Mouse (Mus musculus) limb, embryonic 11.5 days (tissue): ENCODE data around the gene Rnf227. TPM values are rescaled to one million over a fixed set of nuclear protein-coding genes. Genes with fewer than 3 reads are reported as not detected.
A peak's percentile ranks its signal among the peaks of the same experiment; 100 is the strongest.

Source experiments
- ATAC-seq: fragments of 200-750 bp; cut with Nextera tagmentation; 2 replicates; pipeline ENCODE4 v1.8.0; 2017; ENCODE audit warnings: low read depth; ENCODE audit not compliant: insufficient number of reproducible peaks, low FRiP score, low TSS enrichment
- DNase-seq: peaks from one replicate; pipeline ENCODE4 v3.0.0-alpha.2; 2015; ENCODE audit warnings: low spot score
- H3K27ac ChIP-seq: fragments of 300-500 bp; sonication (generic); replicated peaks from 2 replicates; pipeline ENCODE4 v1.5.1; 2014; ENCODE audit warnings: low read depth, mild to moderate bottlenecking, low read length
- H3K27me3 ChIP-seq: fragments of 300-500 bp; sonication (generic); 2 replicates; pipeline ENCODE4 v1.6.1; 2014; ENCODE audit warnings: mild to moderate bottlenecking, low read length, mixed read lengths; ENCODE audit not compliant: control insufficient read depth, insufficient read depth
- H3K36me3 ChIP-seq: fragments of 300-500 bp; sonication (generic); 2 replicates; pipeline ENCODE4 v1.6.1; 2014; ENCODE audit warnings: mild to moderate bottlenecking, low read length, moderate library complexity, mixed read lengths; ENCODE audit not compliant: control insufficient read depth, insufficient read depth
- H3K4me1 ChIP-seq: fragments of 300-500 bp; sonication (generic); 2 replicates; pipeline ENCODE4 v1.6.1; 2014; ENCODE audit warnings: low read length, mixed read lengths; ENCODE audit not compliant: control insufficient read depth, insufficient read depth
- H3K4me2 ChIP-seq: fragments of 300-500 bp; sonication (generic); 2 replicates; pipeline ENCODE4 v1.6.1; 2014; ENCODE audit warnings: low read depth, mild to moderate bottlenecking, moderate library complexity; ENCODE audit not compliant: severe bottlenecking
- H3K4me3 ChIP-seq: fragments of 300-500 bp; sonication (generic); 2 replicates; pipeline ENCODE4 v1.5.1; 2014; ENCODE audit warnings: low read depth, low read length
- H3K9ac ChIP-seq: fragments of 300-500 bp; sonication (generic); 2 replicates; pipeline ENCODE4 v1.6.1; 2014; ENCODE audit warnings: mild to moderate bottlenecking, low read length
- H3K9me3 ChIP-seq: fragments of 300-500 bp; sonication (generic); 2 replicates; pipeline ENCODE4 v1.6.1; 2016; ENCODE audit warnings: low read length; ENCODE audit not compliant: control insufficient read depth
- WGBS: fragments of 180-500 bp; shearing (Covaris S2); extraction: QIAGEN DNeasy Blood & Tissue Kit; methylation state at CpG from one replicate; pipeline ENCODE4 v1.1.7; 2014; 5-methylcytosine and 5-hydroxymethylcytosine counted together
- polyA plus RNA-seq: library from polyadenylated mRNA; unstranded; fragments of >200 nt; fragmentation: Nextera tagmentation; extraction: Ambion mirVana; gene quantifications from 2 replicates; pipeline ENCODE4 v1.2.1, GENCODE M21; 2014

Gene Rnf227
- polyA plus RNA-seq, 1 experiment from 2014 or later: 25.0 TPM

DNA sequence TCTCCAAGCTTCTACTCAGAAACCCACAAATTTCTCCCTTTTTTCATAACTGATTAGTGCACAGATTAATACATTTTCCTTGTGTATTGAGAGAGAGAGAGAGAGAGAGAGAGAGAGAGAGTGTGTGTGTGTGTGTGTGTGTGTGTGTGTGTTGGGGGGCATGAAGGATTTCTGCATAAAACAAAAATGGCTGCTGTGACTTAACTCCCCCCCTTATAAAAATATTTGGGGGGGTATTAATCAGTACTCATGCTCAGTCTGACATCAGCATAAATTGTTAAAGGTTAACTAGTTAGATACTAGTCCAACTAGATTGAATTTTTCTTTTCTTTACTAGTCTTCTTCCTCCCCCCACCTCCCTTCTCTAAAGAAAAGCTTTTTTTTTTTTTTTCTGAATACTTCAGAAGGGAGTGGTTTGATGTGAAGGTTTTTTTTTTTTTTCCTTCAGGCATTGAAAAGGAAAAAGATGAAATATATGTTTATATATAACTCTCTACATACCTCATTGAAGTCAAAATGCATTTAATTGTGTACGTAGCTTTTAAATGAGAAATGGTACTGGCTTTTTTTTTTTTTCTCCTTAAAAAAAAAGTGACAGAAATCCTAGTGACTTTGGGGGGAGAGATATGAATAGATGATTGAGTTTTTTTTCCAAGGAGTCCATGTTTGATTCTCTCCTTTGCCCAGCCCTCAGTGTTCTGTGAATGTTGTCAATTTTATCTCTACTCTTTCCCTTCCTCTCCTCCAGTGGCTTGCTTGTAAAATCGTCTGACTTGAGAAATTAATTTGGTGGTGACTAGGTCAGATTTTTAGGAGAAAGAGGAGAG is 29.9 kb downstream of the Rnf227 start:
- H3K9me3 ChIP-seq: no peaks in the 10 kb centered on the region
- H3K27ac ChIP-seq: no peak overlapping the region
- H3K4me1 ChIP-seq: peaks cover 19% of the 10 kb centered on the region
- H3K27me3 ChIP-seq: no peaks in the 10 kb centered on the region
- H3K9ac ChIP-seq: peak overlapping the region; percentile 99; the same call in 1 of the 2 replicates
- H3K4me3 ChIP-seq: peak overlapping the region; percentile 87
- H3K36me3 ChIP-seq: peaks cover 2% of the 10 kb centered on the region; the same call in 1 of the 2 replicates
- DNase-seq: no peak
- WGBS: 41% methylated on average over 2 of the region's 2 CpGs
- no peak for ATAC-seq
- peak overlapping the region; percentile 94 for H3K4me2 ChIP-seq

GRCm38 (mm10) chr11:69370817-69371215 is 30.6 kb downstream of the Rnf227 start:
- Histone ChIP-seq H3K9me3 (no peaks in the 10 kb centered on the region), H3K4me3 (no peak overlapping the region), H3K27me3 (no peaks in the 10 kb centered on the region), H3K9ac (peak overlapping the region; percentile 23; the same call in 1 of the 2 replicates), H3K4me1 (peaks cover 13% of the 10 kb centered on the region), H3K27ac (no peak overlapping the region), H3K4me2 (peak overlapping the region; percentile 15; the same call in 1 of the 2 replicates), H3K36me3 (peaks cover 2% of the 10 kb centered on the region; the same call in 1 of the 2 replicates)
- DNase-seq (no peak), ATAC-seq (no peak)
- 33% methylated on average over 9 of the region's 9 CpGs for WGBS

DNA sequence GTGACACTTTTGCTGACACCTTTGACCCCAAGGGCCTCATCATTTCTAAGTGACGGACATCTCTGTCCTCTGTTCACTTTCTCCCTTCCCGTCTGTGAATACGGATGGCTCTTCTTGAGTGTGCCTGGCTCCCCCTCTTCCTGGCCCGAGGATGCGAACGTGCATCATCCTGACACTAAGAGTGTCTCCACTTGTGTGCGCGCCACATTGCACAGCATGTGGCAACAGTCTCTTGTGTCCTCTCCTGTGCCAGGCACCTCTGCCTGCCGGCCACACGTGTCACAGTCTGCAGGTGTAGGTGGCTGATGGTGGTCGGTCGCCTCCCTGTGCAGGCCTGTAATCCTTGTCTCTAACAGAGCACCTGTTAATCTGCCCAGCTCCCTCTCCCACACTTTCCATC is 31.3 kb downstream of the Rnf227 start:
- 60% methylated on average over 12 of the region's 12 CpGs for WGBS
- Histone ChIP-seq H3K4me1 (peaks cover 9% of the 10 kb centered on the region), H3K27ac (no peak overlapping the region), H3K9me3 (no peaks in the 10 kb centered on the region), H3K9ac (no peak overlapping the region), H3K4me2 (0 out of 2 replicates have a peak overlapping the region, but pooled peaks have one; percentile 3), H3K36me3 (peaks cover 2% of the 10 kb centered on the region; the same call in 1 of the 2 replicates), H3K27me3 (no peaks in the 10 kb centered on the region), H3K4me3 (no peak overlapping the region)
- DNase-seq: no peak
- ATAC-seq: no peak

GRCm38 (mm10) chr11:69372056-69372779 is 32.0 kb downstream of the Rnf227 start:
- Histone ChIP-seq H3K4me3 (no peak overlapping the region), H3K27me3 (no peaks in the 10 kb centered on the region), H3K4me1 (peaks cover 9% of the 10 kb centered on the region), H3K27ac (0 out of 2 replicates have a peak overlapping the region, but pooled peaks have one; percentile 5), H3K9me3 (no peaks in the 10 kb centered on the region), H3K36me3 (peaks cover 2% of the 10 kb centered on the region; the same call in 1 of the 2 replicates), H3K4me2 (peak overlapping the region; percentile 3; the same call in 1 of the 2 replicates), H3K9ac (no peak overlapping the region)
- WGBS: 65% methylated on average over 12 of the region's 12 CpGs
- DNase-seq: no peak
- no peak for ATAC-seq

- Histone ChIP-seq H3K4me1 (peaks cover 9% of the 10 kb centered on the region), H3K27ac (no peak overlapping the region), H3K4me3 (no peak overlapping the region), H3K4me2 (no peak overlapping the region), H3K36me3 (peaks cover 2% of the 10 kb centered on the region; the same call in 1 of the 2 replicates), H3K27me3 (no peaks in the 10 kb centered on the region), H3K9me3 (no peaks in the 10 kb centered on the region), H3K9ac (no peak overlapping the region)
- no peak for DNase-seq
- ATAC-seq: no peak
- 61% methylated on average over 3 of the region's 3 CpGs for WGBS
These were observed 32.5 kb downstream of the Rnf227 start for GRCm38 (mm10) chr11:69372780-69373170.

GRCm38 (mm10) chr11:69373223-69373965 is 33.1 kb downstream of the Rnf227 start:
- 89% methylated on average over 16 of the region's 16 CpGs for WGBS
- no peaks in the 10 kb centered on the region for H3K9me3 ChIP-seq
- no peak overlapping the region for H3K9ac ChIP-seq
- H3K4me1 ChIP-seq: peaks cover 7% of the 10 kb centered on the region
- no peak overlapping the region for H3K27ac ChIP-seq
- H3K36me3 ChIP-seq: peaks cover 2% of the 10 kb centered on the region; the same call in 1 of the 2 replicates
- DNase-seq (no peak), ATAC-seq (no peak)
- no peak overlapping the region for H3K4me3 ChIP-seq
- H3K4me2 ChIP-seq: no peak overlapping the region
- H3K27me3 ChIP-seq: no peaks in the 10 kb centered on the region

DNA sequence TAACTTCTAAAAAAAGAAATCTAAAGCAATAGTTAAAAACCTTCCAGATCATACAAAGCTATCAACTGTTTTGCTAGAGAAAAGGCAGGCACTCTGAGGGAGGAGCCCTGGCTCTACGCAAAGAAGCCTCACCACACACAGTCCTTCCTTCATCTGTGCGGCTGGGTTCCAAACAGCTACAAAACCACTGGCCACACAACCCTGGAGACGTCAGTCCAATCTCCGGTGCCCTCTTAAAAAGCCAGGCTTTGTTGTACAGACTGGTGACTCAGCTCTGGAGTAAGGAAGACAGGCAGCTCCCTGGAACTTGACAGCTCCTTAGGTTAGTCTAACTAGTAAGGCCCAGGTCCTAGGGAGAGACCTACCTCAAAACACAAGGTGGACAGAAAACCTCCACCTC is 35.4 kb downstream of the Rnf227 start:
- H3K9ac ChIP-seq: no peak overlapping the region
- no peak for DNase-seq
- no peak overlapping the region for H3K4me2 ChIP-seq
- H3K36me3 ChIP-seq: peaks cover 2% of the 10 kb centered on the region; the same call in 1 of the 2 replicates
- H3K4me3 ChIP-seq: no peak overlapping the region
- 91% methylated on average over 4 of the region's 4 CpGs for WGBS
- no peaks in the 10 kb centered on the region for H3K27me3 ChIP-seq
- ATAC-seq: no peak
- H3K9me3 ChIP-seq: no peaks in the 10 kb centered on the region
- no peak overlapping the region for H3K27ac ChIP-seq
- peaks cover 7% of the 10 kb centered on the region for H3K4me1 ChIP-seq

DNA sequence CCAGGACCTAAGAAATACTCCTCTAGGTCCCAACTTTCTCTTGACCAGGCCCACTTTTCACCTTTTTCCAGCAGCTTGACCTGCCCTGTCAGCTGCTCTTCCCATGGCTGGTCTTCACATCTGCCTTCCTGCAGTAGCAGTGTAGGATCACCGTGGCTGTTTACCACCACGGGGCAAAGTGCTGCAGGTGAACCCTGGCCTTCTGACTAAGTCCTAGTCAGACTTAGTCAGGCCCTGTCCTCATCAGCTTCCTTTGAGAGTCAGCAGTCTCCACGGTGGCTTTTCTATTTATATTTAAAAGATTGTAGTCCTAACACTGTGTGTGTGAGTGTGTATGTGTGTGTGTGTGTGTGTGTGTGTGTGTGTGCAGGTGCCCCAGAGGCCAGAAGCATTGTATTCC is 37.5 kb downstream of the Rnf227 start:
- no peaks in the 10 kb centered on the region for H3K9me3 ChIP-seq
- no peak overlapping the region for H3K4me2 ChIP-seq
- H3K27ac ChIP-seq: no peak overlapping the region
- H3K36me3 ChIP-seq: peaks cover 2% of the 10 kb centered on the region; the same call in 1 of the 2 replicates
- H3K4me3 ChIP-seq: no peak overlapping the region
- no peak overlapping the region for H3K9ac ChIP-seq
- no peak for DNase-seq
- H3K4me1 ChIP-seq: no peaks in the 10 kb centered on the region
- no peak for ATAC-seq
- H3K27me3 ChIP-seq: no peaks in the 10 kb centered on the region
- WGBS: 80% methylated on average over 3 of the region's 3 CpGs
